Comparison of ENCODE assay signal across 9 mouse cellular contexts in genomic region chr6:108709471-108710231, GRCm38 (mm10). TPM values are rescaled to one million over a fixed set of nuclear protein-coding genes. Genes with fewer than 3 reads are reported as not detected.
DNase-seq lines count a peak whose midpoint lies in the region; ATAC-seq lines count a peak whose summit lies in the region.
"Had no signal": no experiment of that assay in that cellular context is flagged by ENCODE, and none has a peak within 500 bp of the region (broad histone marks: within the 10 kb centered on the region; RNA-seq: fewer than 3 reads in every experiment).

No protein-coding gene starts in this region.

- peak; percentile 91 for ATAC-seq in forebrain, embryonic 12.5 days (ENCODE audit: low FRiP score)
- ATAC-seq in heart, embryonic 16.5 days (replicated peaks; ENCODE audit: extremely low read depth, insufficient read depth, low FRiP score) = peak; percentile 89
- ATAC-seq in liver, embryonic 11.5 days (replicated peaks; ENCODE audit: low FRiP score) = peak; percentile 68
- ATAC-seq in stomach, embryonic 16.5 days (ENCODE audit: insufficient read depth, low FRiP score) = peak; percentile 84

- H3K4me3 ChIP-seq in brown adipose tissue, adult 24 weeks (ENCODE audit: insufficient read depth, low read depth, low read length) = peak overlapping the region; percentile 48
- peak overlapping the region; percentile 40 for H3K4me3 ChIP-seq in forebrain, embryonic 12.5 days (replicated peaks)
- peak overlapping the region; percentile 46 for H3K4me3 ChIP-seq in heart, embryonic 16.5 days (ENCODE audit: low read length)
- H3K4me3 ChIP-seq in liver, embryonic 11.5 days (ENCODE audit: low read depth, low read length) = peak overlapping the region; percentile 28
- H3K4me3 ChIP-seq in stomach, embryonic 16.5 days (replicated peaks; ENCODE audit: low read length) = peak overlapping the region; percentile 35
- H3K4me3 ChIP-seq: erythroblast, embryonic 14.5 days had no signal

- H3K9me3 ChIP-seq in forebrain, embryonic 12.5 days = no peaks in the 10 kb centered on the region
- no peaks in the 10 kb centered on the region for H3K9me3 ChIP-seq in heart, embryonic 16.5 days (replicated peaks; ENCODE audit: control insufficient read depth, low read length)
- no peaks in the 10 kb centered on the region for H3K9me3 ChIP-seq in liver, embryonic 11.5 days (ENCODE audit: control insufficient read depth, low read length)
- no peaks in the 10 kb centered on the region for H3K9me3 ChIP-seq in stomach, embryonic 16.5 days (replicated peaks; ENCODE audit: control insufficient read depth, low read length)

- H3K36me3 ChIP-seq in forebrain, embryonic 12.5 days (replicated peaks) = no peaks in the 10 kb centered on the region
- no peaks in the 10 kb centered on the region for H3K36me3 ChIP-seq in heart, embryonic 16.5 days (ENCODE audit: control insufficient read depth, insufficient read depth)
- H3K36me3 ChIP-seq in liver, embryonic 11.5 days (ENCODE audit: control insufficient read depth, insufficient read depth, low read length) = no peaks in the 10 kb centered on the region
- no peaks in the 10 kb centered on the region for H3K36me3 ChIP-seq in stomach, embryonic 16.5 days (ENCODE audit: control insufficient read depth, insufficient read depth, low read length)

- no peaks in the 10 kb centered on the region for H3K4me1 ChIP-seq in brown adipose tissue, adult 24 weeks (ENCODE audit: control insufficient read depth, insufficient read depth, insufficient read length, low read length)
- peaks cover 13% of the 10 kb centered on the region for H3K4me1 ChIP-seq in forebrain, embryonic 12.5 days
- peaks cover 5% of the 10 kb centered on the region for H3K4me1 ChIP-seq in heart, embryonic 16.5 days (ENCODE audit: control insufficient read depth, insufficient read depth, low read length)
- peaks cover under 1% of the 10 kb centered on the region for H3K4me1 ChIP-seq in liver, embryonic 11.5 days (replicated peaks; ENCODE audit: control insufficient read depth, insufficient read depth, low read length)
- peaks cover 9% of the 10 kb centered on the region for H3K4me1 ChIP-seq in stomach, embryonic 16.5 days (ENCODE audit: control insufficient read depth, insufficient read depth, low read length)

- peak overlapping the region; percentile 80 for H3K27ac ChIP-seq in brown adipose tissue, adult 24 weeks (replicated peaks; ENCODE audit: low read depth, low read length)
- H3K27ac ChIP-seq in forebrain, embryonic 12.5 days = no peak overlapping the region
- no peak overlapping the region for H3K27ac ChIP-seq in heart, embryonic 16.5 days (ENCODE audit: low read length)
- no peak overlapping the region for H3K27ac ChIP-seq in liver, embryonic 11.5 days (ENCODE audit: low read depth, low read length)
- H3K27ac ChIP-seq in stomach, embryonic 16.5 days (ENCODE audit: low read length) = peak overlapping the region; percentile 2

- under 1% methylated on average over 29 of the region's 29 CpGs for WGBS in forebrain, embryonic 12.5 days
- under 1% methylated on average over 29 of the region's 29 CpGs for WGBS in heart, embryonic 16.5 days
- WGBS in liver, embryonic 11.5 days = 3% methylated on average over 29 of the region's 29 CpGs
- under 1% methylated on average over 29 of the region's 29 CpGs for WGBS in stomach, embryonic 16.5 days

- peak overlapping the region; percentile 76 for H3K4me2 ChIP-seq in forebrain, embryonic 12.5 days
- H3K4me2 ChIP-seq in heart, embryonic 16.5 days (ENCODE audit: low read depth, low read length) = peak overlapping the region; percentile 72
- H3K4me2 ChIP-seq in liver, embryonic 11.5 days = peak overlapping the region; percentile 64
- H3K4me2 ChIP-seq in stomach, embryonic 16.5 days (ENCODE audit: low read depth, low read length) = peak overlapping the region; percentile 62

- DNase-seq in CD8-positive naive resting alpha-beta T cell, adult 2 months (ENCODE audit: low read depth in 2 of 2, low spot score in 2 of 2) = peak; percentile 9 to 15
- peak; percentile 86 for DNase-seq in kidney, postnatal 14 days
- DNase-seq in liver, embryonic 11.5 days (ENCODE audit: low spot score) = peak; percentile 52
- peak; percentile 64 for DNase-seq in naive thymus-derived CD4-positive, alpha-beta T cell, adult 2 months (ENCODE audit: low read depth)

- peak overlapping the region; percentile 43 for H3K9ac ChIP-seq in forebrain, embryonic 12.5 days
- peak overlapping the region; percentile 66 for H3K9ac ChIP-seq in heart, embryonic 16.5 days (ENCODE audit: low read length)
- H3K9ac ChIP-seq in liver, embryonic 11.5 days (ENCODE audit: low read depth, low read length) = no peak overlapping the region
- peak overlapping the region; percentile 38 for H3K9ac ChIP-seq in stomach, embryonic 16.5 days (ENCODE audit: low read length)

- peaks cover 25% of the 10 kb centered on the region; the same call in 1 of the 2 replicates for H3K27me3 ChIP-seq in forebrain, embryonic 12.5 days
- H3K27me3 ChIP-seq in heart, embryonic 16.5 days (ENCODE audit: control insufficient read depth, insufficient read depth, low read length) = no peaks in the 10 kb centered on the region
- H3K27me3 ChIP-seq in liver, embryonic 11.5 days (replicated peaks; ENCODE audit: control insufficient read depth, insufficient read depth, low read length) = peaks cover 7% of the 10 kb centered on the region
- no peaks in the 10 kb centered on the region for H3K27me3 ChIP-seq in stomach, embryonic 16.5 days (ENCODE audit: control insufficient read depth, insufficient read depth, low read length)

RNA-seq across cellular contexts. Expression of gene Bhlhe40, which starts 49.2 kb away (rescaled TPM):
- 74.0 and 122 TPM in 2 replicates for polyA plus RNA-seq in brown adipose tissue, adult 24 weeks (2012; ENCODE audit: insufficient read depth, insufficient read length, missing spikeins)
- polyA plus RNA-seq in forebrain, embryonic 12.5 days (2016; fragmentation: Nextera tagmentation; extraction: Ambion mirVana) = 7.8 and 9.9 TPM in 2 replicates
- polyA plus RNA-seq in heart, embryonic 16.5 days (2015; fragmentation: Nextera tagmentation; extraction: Ambion mirVana) = 24.4 and 28.5 TPM in 2 replicates
- 8.3 and 8.9 TPM in 2 replicates for polyA plus RNA-seq in liver, embryonic 11.5 days (2014; fragmentation: Nextera tagmentation; extraction: Ambion mirVana)
- 39.6 and 47.5 TPM in 2 replicates for polyA plus RNA-seq in stomach, embryonic 16.5 days (2015; fragmentation: Nextera tagmentation; extraction: Ambion mirVana)

Comparison
In these comparisons a context has a peak if more than half of its experiments do, and no peak if none do; other contexts are left out.
1. DNase-seq: peak in every context shown above with its lines; median percentile 86 in kidney, postnatal 14 days; 64 in naive thymus-derived CD4-positive, alpha-beta T cell, adult 2 months; 52 in liver, embryonic 11.5 days; 12 in CD8-positive naive resting alpha-beta T cell, adult 2 months.
2. H3K27ac ChIP-seq: peak in brown adipose tissue, adult 24 weeks (single experiment) and stomach, embryonic 16.5 days (single experiment); none in forebrain, embryonic 12.5 days (single experiment), heart, embryonic 16.5 days (single experiment) and liver, embryonic 11.5 days (single experiment).
3. Peak in every context shown above with its lines, with median percentiles within 50 percentile points of each other: H3K4me3 ChIP-seq, ATAC-seq and H3K4me2 ChIP-seq.